Mouse (Mus musculus) left cerebral cortex, adult 18-20 months (tissue): ENCODE data around the gene Olfr315. TPM values are rescaled to one million over a fixed set of nuclear protein-coding genes. Genes with fewer than 3 reads are reported as not detected.
"Not testable (repeated sequence)": the region's sequence is repeated elsewhere in the genome, so short reads cannot be mapped to it uniquely, and the experiment has no call there.

ENCODE experiments used
- DNase-seq, 2 experiments: peaks; one replicate each; pipeline ENCODE4 v3.0.0; 2021 to 2022; ENCODE audit warnings: low spot score in 2 of 2, mixed read lengths in 1 of 2
- total RNA-seq, 2 experiments: library from RNA; stranded (reverse); gene quantifications; 2 replicates each; pipeline ENCODE4 v1.2.3; 2021

Olfr315 gene
- total RNA-seq, 2 experiments from 2014 or later: not detected

- DNase-seq: not testable (repeated sequence)
Observed at GRCm38 (mm10) chr11:58814700-58815099, 41.7 kb downstream of the Olfr315 start, which contains the start of gene Olfr313. Gene Olfr313, plus strand, starts transcription at chr11:58815000.

GRCm38 (mm10) chr11:58815676-58816075 lies 42.7 kb downstream of the Olfr315 start:
- no peak for DNase-seq

- DNase-seq: not testable (repeated sequence)
Observed at GRCm38 (mm10) chr11:58828937-58829336, 55.9 kb downstream of the Olfr315 start, which contains the start of gene Olfr312. Gene Olfr312, plus strand, starts transcription at chr11:58829237.

GRCm38 (mm10) chr11:58829764-58830163 lies 56.8 kb downstream of the Olfr315 start:
- no peak for DNase-seq

Other genes starting within 250 kb of the Olfr315 start
- gene Olfr330, start 238.4 kb upstream of the Olfr315 start, total RNA-seq: not detected
- gene Olfr329-ps, start 226.8 kb upstream of the Olfr315 start, total RNA-seq: not detected
- gene Olfr328, start 217.6 kb upstream of the Olfr315 start, total RNA-seq: not detected
- gene Olfr224, start 202.6 kb upstream of the Olfr315 start, total RNA-seq: not detected
- not detected for gene Olfr325, start 195.5 kb upstream of the Olfr315 start, total RNA-seq
- gene Olfr324, start 178.1 kb upstream of the Olfr315 start, total RNA-seq: not detected
- not detected for gene 2210407C18Rik, start 157.1 kb upstream of the Olfr315 start, total RNA-seq
- not detected for gene Olfr323, start 142.7 kb upstream of the Olfr315 start, total RNA-seq
- under 1 TPM in 1 of 2 experiments, not detected in 1; 0.21 TPM for gene Trim58, start 132.7 kb upstream of the Olfr315 start, total RNA-seq
- gene Olfr322, start 114.4 kb upstream of the Olfr315 start, total RNA-seq: not detected
- gene Olfr320, start 92.1 kb upstream of the Olfr315 start, total RNA-seq: not detected
- gene Olfr319, start 74.0 kb upstream of the Olfr315 start, total RNA-seq: not detected
- gene Olfr318, start 49.2 kb upstream of the Olfr315 start, total RNA-seq: not detected
- gene Olfr317, start 34.0 kb upstream of the Olfr315 start, total RNA-seq: under 1 TPM in 1 of 2 experiments, not detected in 1; 0.26 TPM
- 1 to 10 TPM; 2.1 to 2.9 TPM for gene Olfr316, start 20.5 kb upstream of the Olfr315 start, total RNA-seq
- not detected for gene Olfr314, start 9.8 kb downstream of the Olfr315 start, total RNA-seq
- gene Fam183b, start 28.8 kb downstream of the Olfr315 start, total RNA-seq: 1 to 10 TPM; 1.8 to 2.2 TPM
- not detected for gene Olfr313, start 41.8 kb downstream of the Olfr315 start, total RNA-seq
- not detected for gene Olfr312, start 56.0 kb downstream of the Olfr315 start, total RNA-seq
- under 1 TPM in 1 of 2 experiments, not detected in 1; 0.21 TPM for gene Olfr311, start 66.1 kb downstream of the Olfr315 start, total RNA-seq
- gene Gm12258, start 74.0 kb downstream of the Olfr315 start, total RNA-seq: 10 to 100 TPM; 17.1 to 19.2 TPM
- gene 2810021J22Rik, start 94.0 kb downstream of the Olfr315 start, total RNA-seq: 10 to 100 TPM in 1 of 2 experiments, 1 to 10 TPM in 1; 9.5 to 11.6 TPM
- gene Zfp39, start 131.0 kb downstream of the Olfr315 start, total RNA-seq: 1 to 10 TPM; 8.9 to 9.7 TPM
- not detected for gene Btnl10, start 144.7 kb downstream of the Olfr315 start, total RNA-seq
- 100 to 1,000 TPM; 485 to 490 TPM for gene Rnf187, start 165.7 kb downstream of the Olfr315 start, total RNA-seq
- 100 to 1,000 TPM in 1 of 2 experiments, 10 to 100 TPM in 1; 99.3 to 112 TPM for gene Hist3h2ba, start 175.7 kb downstream of the Olfr315 start, total RNA-seq
- gene Hist3h2a, start 181.5 kb downstream of the Olfr315 start, total RNA-seq: 10 to 100 TPM; 62.8 to 63.7 TPM
- 1 to 10 TPM; 4.0 to 5.0 TPM for gene Trim17, start 181.5 kb downstream of the Olfr315 start, total RNA-seq
- 10 to 100 TPM; 22.5 to 25.4 TPM for gene Trim11, start 204.9 kb downstream of the Olfr315 start, total RNA-seq